In genomic region chr13:88704526-88704925, GRCm38 (mm10) we compare ENCODE assay signal across 13 mouse cellular contexts.
"Had no signal": no experiment of that assay in that cellular context is flagged by ENCODE, and none has a peak within 500 bp of the region (broad histone marks: within the 10 kb centered on the region; RNA-seq: fewer than 3 reads in every experiment).

No protein-coding gene starts in this region.

- H3K27me3 ChIP-seq: kidney, embryonic 15.5 days; limb, embryonic 15.5 days; liver, embryonic 13.5 days; midbrain, embryonic 15.5 days; neural tube, embryonic 13.5 days had no signal

- H3K9me3 ChIP-seq: kidney, embryonic 15.5 days; limb, embryonic 15.5 days; liver, embryonic 13.5 days; midbrain, embryonic 15.5 days; neural tube, embryonic 13.5 days had no signal

- H3K27ac ChIP-seq: kidney, embryonic 15.5 days; limb, embryonic 15.5 days; liver, embryonic 13.5 days; macrophage; midbrain, embryonic 15.5 days; neural tube, embryonic 13.5 days had no signal

- ATAC-seq: liver, postnatal 0 days; midbrain, embryonic 15.5 days had no signal

- H3K4me1 ChIP-seq: kidney, embryonic 15.5 days; limb, embryonic 15.5 days; liver, embryonic 13.5 days; midbrain, embryonic 15.5 days; neural tube, embryonic 13.5 days had no signal

- H3K4me2 ChIP-seq: kidney, embryonic 15.5 days; limb, embryonic 15.5 days; liver, embryonic 13.5 days; midbrain, embryonic 15.5 days; neural tube, embryonic 13.5 days had no signal

- H3K9ac ChIP-seq: kidney, embryonic 15.5 days; limb, embryonic 15.5 days; liver, embryonic 13.5 days; liver, postnatal 0 days; midbrain, embryonic 15.5 days; neural tube, embryonic 13.5 days had no signal

- DNase-seq: kidney, adult 18-20 months; kidney, postnatal 14 days; left cerebral cortex, postnatal 4 days; liver, embryonic 13.5 days; liver, postnatal 0 days; lung, postnatal 14 days; right cerebral cortex, postnatal 25 days; thymus, postnatal 4 days had no signal

- H3K36me3 ChIP-seq: kidney, embryonic 15.5 days; limb, embryonic 15.5 days; liver, embryonic 13.5 days; midbrain, embryonic 15.5 days; neural tube, embryonic 13.5 days had no signal

- H3K4me3 ChIP-seq: kidney, embryonic 15.5 days; limb, embryonic 15.5 days; liver, embryonic 13.5 days; midbrain, embryonic 15.5 days; neural tube, embryonic 13.5 days had no signal
